Mouse (Mus musculus): ENCODE measurements around the gene B4galt2. TPM values are rescaled to one million over a fixed set of nuclear protein-coding genes. Genes with fewer than 3 reads are reported as not detected.

B4galt2 gene
- polyA plus RNA-seq, 1 experiment from 2014 or later = 18.2 TPM

- peaks cover 6 to 7% of the 10 kb centered on the region in 2 experiments; a peak in 2 of 4 replicates for H3K4me1 ChIP-seq (ENCODE audit: control insufficient read depth in 2 of 2, insufficient read depth in 2 of 2, low read length in 2 of 2)
- WGBS = 93% methylated on average over 4 of the region's 4 CpGs
- H3K27me3 ChIP-seq (ENCODE audit: control insufficient read depth, insufficient read depth, low read length) = no peaks in the 10 kb centered on the region
- H3K27ac ChIP-seq (replicated peaks in 1 of 2; ENCODE audit: control insufficient read depth in 1 of 2, insufficient read depth in 1 of 2, low read depth in 2 of 2, low read length in 2 of 2) = no peak overlapping the region
- no peak overlapping the region for H3K4me2 ChIP-seq (ENCODE audit: low read length)
- H3K4me3 ChIP-seq (ENCODE audit: control insufficient read depth in 1 of 2, insufficient read depth in 1 of 2, low read depth in 1 of 2, low read length in 2 of 2) = no peak overlapping the region
- ATAC-seq (ENCODE audit: insufficient number of reproducible peaks, insufficient read depth, low FRiP score, low read depth) = no peak
- no peak overlapping the region for H3K9ac ChIP-seq (ENCODE audit: low read length)
- no peaks in the 10 kb centered on the region for H3K9me3 ChIP-seq (ENCODE audit: control insufficient read depth, low read length)
- no peaks in the 10 kb centered on the region for H3K36me3 ChIP-seq (ENCODE audit: control insufficient read depth, insufficient read depth, low read length)
Measured at GRCm38 (mm10) chr4:117846261-117846660, 37.0 kb downstream of the B4galt2 start.

- ATAC-seq (ENCODE audit: insufficient number of reproducible peaks, insufficient read depth, low FRiP score, low read depth) = no peak
- Histone ChIP-seq H3K9me3 (ENCODE audit: control insufficient read depth, low read length) (no peaks in the 10 kb centered on the region), H3K4me3 (ENCODE audit: control insufficient read depth in 1 of 2, insufficient read depth in 1 of 2, low read depth in 1 of 2, low read length in 2 of 2) (no peak overlapping the region), H3K36me3 (ENCODE audit: control insufficient read depth, insufficient read depth, low read length) (no peaks in the 10 kb centered on the region), H3K27ac (replicated peaks in 1 of 2; ENCODE audit: control insufficient read depth in 1 of 2, insufficient read depth in 1 of 2, low read depth in 2 of 2, low read length in 2 of 2) (no peak overlapping the region), H3K27me3 (ENCODE audit: control insufficient read depth, insufficient read depth, low read length) (no peaks in the 10 kb centered on the region), H3K4me2 (ENCODE audit: low read length) (no peak overlapping the region), H3K4me1 (ENCODE audit: control insufficient read depth in 2 of 2, insufficient read depth in 2 of 2, low read length in 2 of 2) (peaks cover 7 to 8% of the 10 kb centered on the region in 2 experiments; a peak in 2 of 4 replicates), H3K9ac (ENCODE audit: low read length) (no peak overlapping the region)
- 80% methylated on average over 11 of the region's 11 CpGs for WGBS
Measured at GRCm38 (mm10) chr4:117845316-117845715, 38.0 kb downstream of the B4galt2 start.

GRCm38 (mm10) chr4:117844467-117844866 is 38.8 kb downstream of the B4galt2 start:
- Histone ChIP-seq H3K36me3 (ENCODE audit: control insufficient read depth, insufficient read depth, low read length) (no peaks in the 10 kb centered on the region), H3K4me2 (ENCODE audit: low read length) (no peak overlapping the region), H3K27ac (replicated peaks in 1 of 2; ENCODE audit: control insufficient read depth in 1 of 2, insufficient read depth in 1 of 2, low read depth in 2 of 2, low read length in 2 of 2) (no peak overlapping the region), H3K4me3 (ENCODE audit: control insufficient read depth in 1 of 2, insufficient read depth in 1 of 2, low read depth in 1 of 2, low read length in 2 of 2) (no peak overlapping the region), H3K9ac (ENCODE audit: low read length) (no peak overlapping the region), H3K9me3 (ENCODE audit: control insufficient read depth, low read length) (no peaks in the 10 kb centered on the region), H3K4me1 (ENCODE audit: control insufficient read depth in 2 of 2, insufficient read depth in 2 of 2, low read length in 2 of 2) (peaks cover 0 to 4% of the 10 kb centered on the region in 2 experiments; a peak in 1 of 4 replicates), H3K27me3 (ENCODE audit: control insufficient read depth, insufficient read depth, low read length) (0 out of 2 replicates have a peak, but pooled peaks cover 1% of the 10 kb centered on the region)
- 69% methylated on average over 5 of the region's 5 CpGs for WGBS
- no peak for ATAC-seq (ENCODE audit: insufficient number of reproducible peaks, insufficient read depth, low FRiP score, low read depth)

GRCm38 (mm10) chr4:117843101-117843500 is 40.2 kb downstream of the B4galt2 start:
- H3K9ac ChIP-seq (ENCODE audit: low read length) = no peak overlapping the region
- no peaks in the 10 kb centered on the region for H3K9me3 ChIP-seq (ENCODE audit: control insufficient read depth, low read length)
- 75% methylated on average over 5 of the region's 5 CpGs for WGBS
- H3K27ac ChIP-seq (replicated peaks in 1 of 2; ENCODE audit: control insufficient read depth in 1 of 2, insufficient read depth in 1 of 2, low read depth in 2 of 2, low read length in 2 of 2) = no peak overlapping the region
- peaks cover 0 to 6% of the 10 kb centered on the region in 2 experiments; a peak in 2 of 4 replicates for H3K4me1 ChIP-seq (ENCODE audit: control insufficient read depth in 2 of 2, insufficient read depth in 2 of 2, low read length in 2 of 2)
- no peaks in the 10 kb centered on the region for H3K36me3 ChIP-seq (ENCODE audit: control insufficient read depth, insufficient read depth, low read length)
- ATAC-seq (ENCODE audit: insufficient number of reproducible peaks, insufficient read depth, low FRiP score, low read depth) = no peak
- no peak overlapping the region for H3K4me2 ChIP-seq (ENCODE audit: low read length)
- 0 out of 2 replicates have a peak, but pooled peaks cover 3% of the 10 kb centered on the region for H3K27me3 ChIP-seq (ENCODE audit: control insufficient read depth, insufficient read depth, low read length)
- H3K4me3 ChIP-seq (ENCODE audit: control insufficient read depth in 1 of 2, insufficient read depth in 1 of 2, low read depth in 1 of 2, low read length in 2 of 2) = no peak overlapping the region

DNA sequence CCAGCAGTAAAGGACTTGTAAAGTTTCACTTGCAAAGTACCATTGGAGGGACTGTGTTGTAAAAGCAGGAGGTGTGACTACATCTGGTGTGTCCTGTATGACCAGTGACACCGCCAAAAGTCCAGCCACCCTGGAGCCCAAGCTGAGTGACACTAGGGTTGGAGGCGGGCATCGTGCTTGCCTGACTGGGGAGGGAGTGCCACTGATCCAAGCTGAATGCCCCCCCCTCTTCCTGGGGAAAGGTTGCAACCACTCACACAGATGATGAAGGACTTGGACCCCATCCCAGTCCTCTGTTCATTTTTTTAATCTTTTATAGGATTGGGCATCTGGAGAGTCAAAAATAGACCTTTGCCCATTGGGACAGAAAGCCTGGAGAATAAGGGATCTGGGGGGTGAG is 41.7 kb downstream of the B4galt2 start:
- Histone ChIP-seq H3K9ac (ENCODE audit: low read length) (no peak overlapping the region; the same call in 1 of the 2 replicates), H3K4me1 (ENCODE audit: control insufficient read depth in 2 of 2, insufficient read depth in 2 of 2, low read length in 2 of 2) (peaks cover 5 to 11% of the 10 kb centered on the region in 2 experiments; a peak in 3 of 4 replicates), H3K4me2 (ENCODE audit: low read length) (no peak overlapping the region), H3K27ac (replicated peaks in 1 of 2; ENCODE audit: control insufficient read depth in 1 of 2, insufficient read depth in 1 of 2, low read depth in 2 of 2, low read length in 2 of 2) (no peak overlapping the region), H3K27me3 (ENCODE audit: control insufficient read depth, insufficient read depth, low read length) (0 out of 2 replicates have a peak, but pooled peaks cover 3% of the 10 kb centered on the region), H3K4me3 (ENCODE audit: control insufficient read depth in 1 of 2, insufficient read depth in 1 of 2, low read depth in 1 of 2, low read length in 2 of 2) (no peak overlapping the region), H3K9me3 (ENCODE audit: control insufficient read depth, low read length) (no peaks in the 10 kb centered on the region), H3K36me3 (ENCODE audit: control insufficient read depth, insufficient read depth, low read length) (no peaks in the 10 kb centered on the region)
- WGBS = 73% methylated on average over 3 of the region's 3 CpGs
- no peak for ATAC-seq (ENCODE audit: insufficient number of reproducible peaks, insufficient read depth, low FRiP score, low read depth)

- H3K9me3 ChIP-seq (ENCODE audit: control insufficient read depth, low read length) = no peaks in the 10 kb centered on the region
- 0 out of 2 replicates have a peak, but pooled peaks cover 3% of the 10 kb centered on the region for H3K27me3 ChIP-seq (ENCODE audit: control insufficient read depth, insufficient read depth, low read length)
- H3K4me1 ChIP-seq (ENCODE audit: control insufficient read depth in 2 of 2, insufficient read depth in 2 of 2, low read length in 2 of 2) = peaks cover 5 to 11% of the 10 kb centered on the region in 2 experiments; a peak in 3 of 4 replicates
- H3K27ac ChIP-seq (replicated peaks in 1 of 2; ENCODE audit: control insufficient read depth in 1 of 2, insufficient read depth in 1 of 2, low read depth in 2 of 2, low read length in 2 of 2) = no peak overlapping the region
- H3K4me2 ChIP-seq (ENCODE audit: low read length) = no peak overlapping the region
- no peak for ATAC-seq (ENCODE audit: insufficient number of reproducible peaks, insufficient read depth, low FRiP score, low read depth)
- H3K4me3 ChIP-seq (ENCODE audit: control insufficient read depth in 1 of 2, insufficient read depth in 1 of 2, low read depth in 1 of 2, low read length in 2 of 2) = no peak overlapping the region
- H3K36me3 ChIP-seq (ENCODE audit: control insufficient read depth, insufficient read depth, low read length) = no peaks in the 10 kb centered on the region
- WGBS = 82% methylated on average over 5 of the region's 5 CpGs
- no peak overlapping the region for H3K9ac ChIP-seq (ENCODE audit: low read length)
Measured at GRCm38 (mm10) chr4:117840821-117841220, 42.5 kb downstream of the B4galt2 start.

- WGBS = 82% methylated on average over 6 of the region's 6 CpGs
- no peaks in the 10 kb centered on the region for H3K9me3 ChIP-seq (ENCODE audit: control insufficient read depth, low read length)
- 0 out of 2 replicates have a peak, but pooled peaks cover 3% of the 10 kb centered on the region for H3K27me3 ChIP-seq (ENCODE audit: control insufficient read depth, insufficient read depth, low read length)
- H3K9ac ChIP-seq (ENCODE audit: low read length) = no peak overlapping the region
- no peak overlapping the region for H3K4me3 ChIP-seq (ENCODE audit: control insufficient read depth in 1 of 2, insufficient read depth in 1 of 2, low read depth in 1 of 2, low read length in 2 of 2)
- no peaks in the 10 kb centered on the region for H3K36me3 ChIP-seq (ENCODE audit: control insufficient read depth, insufficient read depth, low read length)
- peaks cover 13 to 14% of the 10 kb centered on the region in 2 experiments; a peak in 3 of 4 replicates for H3K4me1 ChIP-seq (ENCODE audit: control insufficient read depth in 2 of 2, insufficient read depth in 2 of 2, low read length in 2 of 2)
- no peak for ATAC-seq (ENCODE audit: insufficient number of reproducible peaks, insufficient read depth, low FRiP score, low read depth)
- H3K27ac ChIP-seq (replicated peaks in 1 of 2; ENCODE audit: control insufficient read depth in 1 of 2, insufficient read depth in 1 of 2, low read depth in 2 of 2, low read length in 2 of 2) = no peak overlapping the region
- no peak overlapping the region for H3K4me2 ChIP-seq (ENCODE audit: low read length)
Measured at GRCm38 (mm10) chr4:117839366-117839765, 43.9 kb downstream of the B4galt2 start.

DNA sequence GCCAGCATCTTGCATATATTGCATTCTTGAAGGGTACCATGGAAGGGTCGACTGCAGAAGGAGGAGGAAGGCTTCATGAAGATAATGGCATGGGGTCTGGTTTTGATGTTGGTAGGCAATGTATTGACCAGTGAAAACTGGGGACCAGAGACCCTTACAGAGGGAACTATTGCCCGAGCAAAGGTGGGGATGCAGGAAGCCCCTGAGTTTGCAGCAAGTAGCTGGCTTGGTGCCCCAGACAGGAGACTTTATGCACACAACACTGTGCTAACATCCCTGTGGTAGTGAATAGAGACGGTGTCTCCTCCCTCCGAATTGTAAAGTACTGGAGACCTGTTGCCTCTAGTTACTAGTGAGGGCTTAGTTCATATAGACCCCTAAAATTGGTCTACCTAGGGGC is 46.0 kb downstream of the B4galt2 start:
- no peak overlapping the region for H3K27ac ChIP-seq (replicated peaks in 1 of 2; ENCODE audit: control insufficient read depth in 1 of 2, insufficient read depth in 1 of 2, low read depth in 2 of 2, low read length in 2 of 2)

More for the DNA sequence above, 46.0 kb downstream of the B4galt2 start:
- Histone ChIP-seq H3K4me1 (ENCODE audit: control insufficient read depth in 2 of 2, insufficient read depth in 2 of 2, low read length in 2 of 2) (peaks cover 14 to 15% of the 10 kb centered on the region in 2 experiments; a peak in 3 of 4 replicates), H3K9ac (ENCODE audit: low read length) (no peak overlapping the region), H3K9me3 (ENCODE audit: control insufficient read depth, low read length) (no peaks in the 10 kb centered on the region), H3K36me3 (ENCODE audit: control insufficient read depth, insufficient read depth, low read length) (no peaks in the 10 kb centered on the region), H3K4me3 (ENCODE audit: control insufficient read depth in 1 of 2, insufficient read depth in 1 of 2, low read depth in 1 of 2, low read length in 2 of 2) (no peak overlapping the region), H3K4me2 (ENCODE audit: low read length) (no peak overlapping the region), H3K27me3 (ENCODE audit: control insufficient read depth, insufficient read depth, low read length) (0 out of 2 replicates have a peak, but pooled peaks cover 3% of the 10 kb centered on the region)
- 66% methylated on average over 4 of the region's 4 CpGs for WGBS
- ATAC-seq (ENCODE audit: insufficient number of reproducible peaks, insufficient read depth, low FRiP score, low read depth) = no peak

Measured in heart, embryonic 14.5 days (tissue).